Mouse (Mus musculus): ENCODE data around the gene Egr2. TPM values are rescaled to one million over a fixed set of nuclear protein-coding genes. Genes with fewer than 3 reads are reported as not detected.

The Egr2 gene
- polyA plus RNA-seq, 1 experiment from 2014 or later = 0.28 TPM

DNA sequence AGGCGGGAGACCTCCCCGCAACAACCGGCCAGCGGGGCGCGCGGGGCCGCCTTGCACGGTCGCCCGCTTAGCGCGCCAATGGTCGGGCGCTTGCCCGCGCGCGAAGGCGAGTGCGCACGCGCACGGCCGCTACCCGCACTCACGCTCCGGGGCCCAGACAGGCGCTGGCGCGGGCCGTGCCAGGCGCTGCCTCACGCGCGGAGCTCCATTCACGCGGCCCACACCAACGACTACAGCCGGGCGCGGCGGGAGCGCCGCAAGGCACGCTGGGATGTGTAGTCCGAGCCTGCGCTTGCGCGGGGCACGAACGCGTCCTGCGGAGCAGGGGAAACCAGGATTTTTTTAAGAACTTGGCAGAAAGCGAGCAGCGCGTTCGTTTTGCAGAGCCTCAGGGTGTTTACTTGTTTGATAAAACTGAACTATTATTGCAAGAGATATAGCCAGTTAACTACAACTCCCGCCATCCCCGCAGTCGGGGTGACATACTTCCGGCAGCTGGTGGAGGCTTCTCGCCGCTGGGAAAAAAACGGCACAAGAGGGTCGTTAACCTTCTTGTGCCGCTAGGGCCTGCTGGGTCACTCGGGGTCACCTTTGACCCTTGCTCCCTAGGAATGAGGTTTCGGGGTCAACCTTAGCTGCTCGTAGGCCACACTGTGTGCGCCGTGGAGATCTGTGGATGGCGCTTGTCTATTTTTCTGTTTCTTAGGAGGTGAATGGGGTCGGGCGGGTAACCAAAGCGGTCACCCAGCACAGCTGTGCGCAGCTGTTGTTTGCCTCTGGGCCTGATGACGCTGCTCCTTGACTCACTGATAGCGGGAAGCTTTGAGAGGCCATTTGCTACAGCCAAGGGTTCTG lies 13.8 kb downstream of the Egr2 start, which contains the start of gene Ado:
Ado (minus strand) TSS at position 79 of the 855 bp plus-strand sequence.
- Histone ChIP-seq H3K36me3 (ENCODE audit: insufficient read depth) (peaks cover 3% of the 10 kb centered on the region; the same call in 1 of the 2 replicates), H3K27ac (ENCODE audit: low read depth) (peak within 1 kb of the TSS; percentile 90), H3K27me3 (ENCODE audit: insufficient read depth, low read length) (no peaks in the 10 kb centered on the region), H3K4me3 (ENCODE audit: low read depth, low read length) (peak within 1 kb of the TSS; percentile 83), H3K4me1 (ENCODE audit: insufficient read depth) (peaks cover 9% of the 10 kb centered on the region), H3K9me3 (ENCODE audit: low read depth, low read length) (no peaks in the 10 kb centered on the region), H3K9ac (peak within 1 kb of the TSS; percentile 88), H3K4me2 (peak within 1 kb of the TSS; percentile 71)
- under 1% methylated on average over 79 of the region's 79 CpGs for WGBS
- ATAC-seq (ENCODE audit: insufficient read depth) (peak; percentile 93), DNase-seq (peak; percentile 93)
- peak; percentile 49 for TF ChIP-seq CTCF (IDR thresholded peaks at IDR 0.05; ENCODE audit: low read depth)

DNA sequence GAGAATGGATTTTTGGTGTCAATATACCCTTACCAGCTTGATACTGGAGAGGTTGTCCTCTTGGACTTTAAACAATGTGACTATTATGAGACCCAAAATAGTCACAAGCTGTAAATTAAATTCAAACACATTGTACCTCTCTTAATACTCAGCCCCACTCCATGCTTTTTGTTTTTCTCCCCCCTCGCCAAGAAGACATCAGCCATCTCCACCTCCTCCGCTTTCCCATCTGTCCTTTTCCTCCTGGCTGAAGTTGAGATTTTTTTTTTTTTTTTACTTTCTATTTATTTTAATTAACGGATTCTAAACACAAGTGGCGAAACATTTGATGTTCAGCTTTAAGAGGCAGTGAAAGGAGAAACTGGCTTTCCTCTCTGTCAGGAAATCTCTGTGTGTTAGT lies 22.8 kb downstream of the Egr2 start:
- Histone ChIP-seq H3K36me3 (ENCODE audit: insufficient read depth) (no peaks in the 10 kb centered on the region), H3K4me1 (ENCODE audit: insufficient read depth) (no peaks in the 10 kb centered on the region), H3K4me3 (ENCODE audit: low read depth, low read length) (no peak overlapping the region), H3K27ac (ENCODE audit: low read depth) (no peak overlapping the region), H3K9me3 (ENCODE audit: low read depth, low read length) (no peaks in the 10 kb centered on the region), H3K9ac (no peak overlapping the region), H3K4me2 (no peak overlapping the region), H3K27me3 (ENCODE audit: insufficient read depth, low read length) (no peaks in the 10 kb centered on the region)
- no peak for TF ChIP-seq CTCF (IDR thresholded peaks at IDR 0.05; ENCODE audit: low read depth)
- no peak for DNase-seq
- 62% methylated on average over 4 of the region's 4 CpGs for WGBS
- ATAC-seq (ENCODE audit: insufficient read depth) = no peak

DNA sequence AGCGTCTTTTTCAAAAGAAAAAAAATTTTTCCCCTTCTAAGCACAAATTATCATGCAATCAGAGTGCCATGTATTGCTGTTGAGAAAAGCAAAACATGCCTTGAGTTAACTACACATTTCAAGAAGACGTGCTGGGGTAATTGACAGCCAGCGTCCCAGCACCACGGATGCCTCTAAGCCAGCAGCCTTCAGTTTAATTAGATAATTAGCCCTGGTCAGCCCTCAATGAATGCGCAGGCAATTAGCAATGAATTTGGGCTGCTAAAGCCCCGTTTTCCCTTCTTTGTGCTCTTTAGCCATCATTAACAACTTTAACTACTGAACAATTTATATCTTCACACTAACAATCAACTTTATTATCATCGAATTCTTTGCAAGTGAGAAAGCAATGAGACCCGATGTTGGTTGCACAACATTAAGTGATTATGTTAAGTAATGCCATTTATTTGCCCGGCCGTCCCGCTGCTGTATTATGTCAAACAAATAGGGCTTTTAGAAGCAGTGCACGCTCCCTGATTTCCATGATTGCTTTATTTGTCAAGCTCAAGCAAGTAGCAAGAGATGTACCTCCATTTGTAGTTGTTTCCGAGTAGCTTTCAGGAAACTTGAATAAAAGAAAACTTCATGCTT lies 24.6 kb downstream of the Egr2 start:
- H3K4me3 ChIP-seq (ENCODE audit: low read depth, low read length) = no peak overlapping the region
- no peaks in the 10 kb centered on the region for H3K4me1 ChIP-seq (ENCODE audit: insufficient read depth)
- no peaks in the 10 kb centered on the region for H3K27me3 ChIP-seq (ENCODE audit: insufficient read depth, low read length)
- no peak for ATAC-seq (ENCODE audit: insufficient read depth)
- no peak for TF ChIP-seq CTCF (IDR thresholded peaks at IDR 0.05; ENCODE audit: low read depth)
- H3K4me2 ChIP-seq = no peak overlapping the region
- no peaks in the 10 kb centered on the region for H3K36me3 ChIP-seq (ENCODE audit: insufficient read depth)
- no peaks in the 10 kb centered on the region for H3K9me3 ChIP-seq (ENCODE audit: low read depth, low read length)
- H3K9ac ChIP-seq = no peak overlapping the region
- H3K27ac ChIP-seq (ENCODE audit: low read depth) = no peak overlapping the region
- WGBS = 65% methylated on average over 13 of the region's 13 CpGs
- DNase-seq = no peak

DNA sequence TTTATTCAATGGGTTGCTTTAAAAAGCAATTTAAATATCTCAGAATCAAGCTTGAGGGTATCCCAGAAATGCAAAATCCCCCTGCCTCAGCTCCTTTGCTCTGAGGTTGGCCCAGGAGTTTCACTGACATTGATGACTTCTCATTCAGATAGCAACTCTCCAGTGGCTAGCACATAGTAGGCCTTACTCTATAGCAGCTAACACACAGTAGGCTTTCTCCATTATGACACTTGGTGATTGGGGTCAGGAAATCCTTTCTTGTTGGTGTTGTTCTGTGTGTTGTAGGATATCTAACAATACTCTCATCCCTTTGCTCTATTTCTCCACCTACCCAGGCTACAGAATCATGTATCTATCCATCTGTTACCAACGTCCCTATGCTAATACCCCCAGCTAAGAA lies 25.9 kb downstream of the Egr2 start:
- H3K4me2 ChIP-seq = no peak overlapping the region
- no peak overlapping the region for H3K9ac ChIP-seq
- no peak for TF ChIP-seq CTCF (IDR thresholded peaks at IDR 0.05; ENCODE audit: low read depth)
- H3K9me3 ChIP-seq (ENCODE audit: low read depth, low read length) = no peaks in the 10 kb centered on the region
- no peak overlapping the region for H3K27ac ChIP-seq (ENCODE audit: low read depth)
- no peak overlapping the region for H3K4me3 ChIP-seq (ENCODE audit: low read depth, low read length)
- ATAC-seq (ENCODE audit: insufficient read depth) (no peak), DNase-seq (no peak)
- WGBS = 84% methylated on average over 1 of the region's 1 CpGs
- H3K27me3 ChIP-seq (ENCODE audit: insufficient read depth, low read length) = no peaks in the 10 kb centered on the region
- no peaks in the 10 kb centered on the region for H3K4me1 ChIP-seq (ENCODE audit: insufficient read depth)
- H3K36me3 ChIP-seq (ENCODE audit: insufficient read depth) = no peaks in the 10 kb centered on the region

DNA sequence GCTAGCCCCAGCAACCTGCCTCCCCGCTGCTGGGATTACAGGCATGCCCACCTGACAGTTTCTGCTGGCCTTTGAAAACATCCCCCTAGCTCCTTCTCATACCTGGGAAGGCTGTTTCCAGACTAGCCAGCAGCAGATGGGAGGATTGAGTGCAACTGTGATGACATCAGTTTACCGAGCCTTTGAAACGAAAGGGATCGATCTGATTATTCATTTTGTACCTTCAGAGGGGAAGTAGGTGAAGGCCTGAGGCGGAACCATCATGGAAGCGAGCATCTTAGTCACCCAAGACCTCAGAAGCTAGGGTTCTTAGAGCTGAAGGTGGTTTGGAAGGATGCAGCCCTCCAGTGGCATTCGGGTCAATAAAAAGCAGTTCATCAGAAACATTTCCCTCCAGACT lies 29.2 kb downstream of the Egr2 start:
- DNase-seq = no peak
- Histone ChIP-seq H3K9me3 (ENCODE audit: low read depth, low read length) (no peaks in the 10 kb centered on the region), H3K36me3 (ENCODE audit: insufficient read depth) (no peaks in the 10 kb centered on the region), H3K4me3 (ENCODE audit: low read depth, low read length) (no peak overlapping the region), H3K4me1 (ENCODE audit: insufficient read depth) (no peaks in the 10 kb centered on the region), H3K4me2 (no peak overlapping the region), H3K27me3 (ENCODE audit: insufficient read depth, low read length) (no peaks in the 10 kb centered on the region), H3K9ac (no peak overlapping the region), H3K27ac (ENCODE audit: low read depth) (no peak overlapping the region)
- WGBS = 93% methylated on average over 7 of the region's 7 CpGs
- no peak for ATAC-seq (ENCODE audit: insufficient read depth)
- no peak for TF ChIP-seq CTCF (IDR thresholded peaks at IDR 0.05; ENCODE audit: low read depth)

DNA sequence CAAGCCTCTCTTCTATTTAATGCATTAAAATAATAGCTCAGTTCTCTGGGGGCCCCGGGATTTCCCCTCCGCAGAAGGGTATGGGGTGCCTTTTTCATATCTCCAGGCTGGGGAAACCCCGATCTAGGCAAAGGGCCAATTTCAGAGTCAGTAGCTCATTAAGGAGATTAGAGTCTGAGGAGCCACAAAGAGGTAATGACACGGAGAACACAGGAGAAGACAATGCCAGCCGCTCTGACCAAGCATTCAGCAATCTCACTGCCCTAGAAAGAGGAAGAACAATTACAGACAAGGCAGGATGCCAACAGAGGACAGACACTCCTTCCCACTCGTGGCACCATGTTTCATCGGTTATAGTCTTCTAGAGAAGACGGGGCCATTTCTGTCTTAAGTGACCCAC lies 30.8 kb downstream of the Egr2 start:
- H3K36me3 ChIP-seq (ENCODE audit: insufficient read depth) = no peaks in the 10 kb centered on the region
- ATAC-seq (ENCODE audit: insufficient read depth) (no peak), DNase-seq (no peak)
- no peaks in the 10 kb centered on the region for H3K27me3 ChIP-seq (ENCODE audit: insufficient read depth, low read length)
- 77% methylated on average over 8 of the region's 8 CpGs for WGBS
- TF ChIP-seq CTCF (IDR thresholded peaks at IDR 0.05; ENCODE audit: low read depth) = no peak
- no peak overlapping the region for H3K27ac ChIP-seq (ENCODE audit: low read depth)
- H3K9ac ChIP-seq = no peak overlapping the region
- H3K4me2 ChIP-seq = no peak overlapping the region
- H3K4me1 ChIP-seq (ENCODE audit: insufficient read depth) = no peaks in the 10 kb centered on the region
- H3K4me3 ChIP-seq (ENCODE audit: low read depth, low read length) = no peak overlapping the region
- no peaks in the 10 kb centered on the region for H3K9me3 ChIP-seq (ENCODE audit: low read depth, low read length)

DNA sequence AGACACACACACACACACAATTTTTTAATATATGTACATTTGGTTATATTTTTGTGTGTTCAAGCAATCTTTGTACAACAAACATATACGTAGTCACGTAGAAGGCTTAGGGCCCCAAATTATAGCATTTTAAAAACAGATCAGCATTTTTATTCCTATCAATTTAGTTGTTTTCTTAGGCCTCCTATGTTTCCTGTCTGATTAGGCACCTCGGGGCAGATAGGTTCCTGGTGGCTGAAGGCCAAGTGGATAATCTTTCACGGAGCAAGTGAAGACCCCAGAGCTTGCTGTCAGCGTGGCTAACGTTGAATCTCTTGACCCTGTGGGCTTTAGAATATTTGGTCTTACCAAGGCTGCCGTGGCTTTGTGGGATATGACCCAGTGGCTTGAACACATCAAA lies 34.3 kb downstream of the Egr2 start:
- no peaks in the 10 kb centered on the region for H3K9me3 ChIP-seq (ENCODE audit: low read depth, low read length)
- no peak overlapping the region for H3K27ac ChIP-seq (ENCODE audit: low read depth)
- no peaks in the 10 kb centered on the region for H3K36me3 ChIP-seq (ENCODE audit: insufficient read depth)
- no peak overlapping the region for H3K4me2 ChIP-seq
- H3K4me3 ChIP-seq (ENCODE audit: low read depth, low read length) = no peak overlapping the region
- H3K9ac ChIP-seq = no peak overlapping the region
- no peaks in the 10 kb centered on the region for H3K27me3 ChIP-seq (ENCODE audit: insufficient read depth, low read length)
- H3K4me1 ChIP-seq (ENCODE audit: insufficient read depth) = no peaks in the 10 kb centered on the region
- 52% methylated on average over 7 of the region's 7 CpGs for WGBS
- DNase-seq (no peak), ATAC-seq (ENCODE audit: insufficient read depth) (no peak)
- no peak for TF ChIP-seq CTCF (IDR thresholded peaks at IDR 0.05; ENCODE audit: low read depth)

All from lung, embryonic 14.5 days (tissue).